In genomic region chr8:120124836-120125389, GRCm38 (mm10) we compare ENCODE assay signal across 11 mouse cellular contexts. TPM values are rescaled to one million over a fixed set of nuclear protein-coding genes. Genes with fewer than 3 reads are reported as not detected.
DNase-seq lines count a peak whose midpoint lies in the region; ATAC-seq lines count a peak whose summit lies in the region.
"Had no signal": no experiment of that assay in that cellular context is flagged by ENCODE, and none has a peak within 500 bp of the region (broad histone marks: within the 10 kb centered on the region; RNA-seq: fewer than 3 reads in every experiment).

No protein-coding gene starts in this region.

- H3K4me2 ChIP-seq in heart, embryonic 14.5 days (ENCODE audit: low read length) = no peak overlapping the region
- no peak overlapping the region for H3K4me2 ChIP-seq in forebrain, embryonic 12.5 days
- H3K4me2 ChIP-seq: embryonic facial prominence, embryonic 15.5 days; liver, embryonic 11.5 days had no signal

- 71% methylated on average over 7 of the region's 7 CpGs for WGBS in heart, embryonic 14.5 days
- 51% methylated on average over 7 of the region's 7 CpGs for WGBS in forebrain, embryonic 12.5 days

- H3K27ac ChIP-seq in heart, embryonic 14.5 days (replicated peaks in 1 of 2; ENCODE audit: control insufficient read depth in 1 of 2, insufficient read depth in 1 of 2, low read depth in 2 of 2, low read length in 2 of 2) = peak overlapping the region; percentile 48 to 67
- no peak overlapping the region for H3K27ac ChIP-seq in forebrain, embryonic 12.5 days
- H3K27ac ChIP-seq: embryonic facial prominence, embryonic 15.5 days had no signal

- no peaks in the 10 kb centered on the region for H3K9me3 ChIP-seq in heart, embryonic 14.5 days (ENCODE audit: control insufficient read depth, low read length)
- 0 out of 2 replicates have a peak, but pooled peaks cover 3% of the 10 kb centered on the region for H3K9me3 ChIP-seq in forebrain, embryonic 12.5 days
- H3K9me3 ChIP-seq: embryonic facial prominence, embryonic 15.5 days had no signal

- no peak overlapping the region for H3K4me3 ChIP-seq in heart, embryonic 14.5 days (ENCODE audit: control insufficient read depth in 1 of 2, insufficient read depth in 1 of 2, low read depth in 1 of 2, low read length in 2 of 2)
- no peak overlapping the region for H3K4me3 ChIP-seq in forebrain, embryonic 12.5 days (replicated peaks)
- H3K4me3 ChIP-seq: embryonic facial prominence, embryonic 15.5 days had no signal

- no peak for ATAC-seq in heart, embryonic 14.5 days (ENCODE audit: insufficient number of reproducible peaks, insufficient read depth, low FRiP score, low read depth)
- ATAC-seq in forebrain, embryonic 12.5 days (ENCODE audit: low FRiP score) = 0 out of 2 replicates have a peak, but pooled peaks have one; percentile 36

- H3K9ac ChIP-seq in heart, embryonic 14.5 days (ENCODE audit: low read length) = peak overlapping the region; percentile 16; the same call in 1 of the 2 replicates
- H3K9ac ChIP-seq in forebrain, embryonic 12.5 days = no peak overlapping the region
- H3K9ac ChIP-seq: embryonic facial prominence, embryonic 15.5 days had no signal

- H3K27me3 ChIP-seq in heart, embryonic 14.5 days (ENCODE audit: control insufficient read depth, insufficient read depth, low read length) = no peaks in the 10 kb centered on the region
- peaks cover 13% of the 10 kb centered on the region; the same call in 1 of the 2 replicates for H3K27me3 ChIP-seq in forebrain, embryonic 12.5 days

- DNase-seq in heart, adult 18-20 months = no peak
- peak; percentile 44 for DNase-seq in MN1 (ENCODE audit: low spot score)
- peak; percentile 39 for DNase-seq in mesoderm, embryonic 11.5 days (ENCODE audit: low read depth, low spot score)
- DNase-seq in ovary, postnatal 14 days (ENCODE audit: low spot score) = no peak
- no peak for DNase-seq in thymus, postnatal 10 days (ENCODE audit: low spot score in 2 of 2)
- DNase-seq: right cerebral cortex, postnatal 4 days had no signal

- H3K4me1 ChIP-seq in heart, embryonic 14.5 days (ENCODE audit: control insufficient read depth in 2 of 2, insufficient read depth in 2 of 2, low read length in 2 of 2) = peaks cover 57 to 79% of the 10 kb centered on the region in 2 experiments
- H3K4me1 ChIP-seq in forebrain, embryonic 12.5 days = peaks cover 46% of the 10 kb centered on the region

- H3K36me3 ChIP-seq in heart, embryonic 14.5 days (ENCODE audit: control insufficient read depth, insufficient read depth, low read length) = no peaks in the 10 kb centered on the region
- no peaks in the 10 kb centered on the region for H3K36me3 ChIP-seq in forebrain, embryonic 12.5 days (replicated peaks)
- H3K36me3 ChIP-seq: embryonic facial prominence, embryonic 15.5 days had no signal

RNA-seq across cellular contexts. Expression of gene 6430548M08Rik, which starts 11.0 kb away (rescaled TPM):
- polyA plus RNA-seq in heart, embryonic 14.5 days (2014; fragmentation: Nextera tagmentation; extraction: Ambion mirVana) = 9.2 and 11.3 TPM in 2 replicates
- 10 to 100 TPM; 15.1 to 19.3 TPM for total RNA-seq in heart, adult 18-20 months (2021)
- polyA plus RNA-seq in forebrain, embryonic 12.5 days (2016; fragmentation: Nextera tagmentation; extraction: Ambion mirVana) = 12.9 and 14.1 TPM in 2 replicates

RNA-seq across cellular contexts. Expression of gene Zdhhc7, which starts 23.6 kb away (rescaled TPM):
- polyA plus RNA-seq in heart, embryonic 14.5 days (2014; fragmentation: Nextera tagmentation; extraction: Ambion mirVana) = 29.7 and 32.6 TPM in 2 replicates
- 10 to 100 TPM; 36.6 to 38.6 TPM for total RNA-seq in heart, adult 18-20 months (2021)
- polyA plus RNA-seq in forebrain, embryonic 12.5 days (2016; fragmentation: Nextera tagmentation; extraction: Ambion mirVana) = 30.4 and 31.0 TPM in 2 replicates

RNA-seq across cellular contexts. Expression of gene Fam92b, which starts 52.4 kb away (rescaled TPM):
- polyA plus RNA-seq in heart, embryonic 14.5 days (2014; fragmentation: Nextera tagmentation; extraction: Ambion mirVana) = not detected in 2 replicates
- total RNA-seq in heart, adult 18-20 months (2021) = under 1 TPM in 1 of 2 experiments, not detected in 1; 0.31 TPM
- polyA plus RNA-seq in forebrain, embryonic 12.5 days (2016; fragmentation: Nextera tagmentation; extraction: Ambion mirVana) = 2.5 and 3.2 TPM in 2 replicates
- total RNA-seq: gastrocnemius, postnatal 4 days had no signal

Comparison
In these comparisons a context has a peak if more than half of its experiments do, and no peak if none do; other contexts are left out.
1. DNase-seq: peak in MN1 (single experiment) and mesoderm, embryonic 11.5 days (single experiment); none in heart, adult 18-20 months (0 of 2), ovary, postnatal 14 days (single experiment) and thymus, postnatal 10 days (0 of 2).